Mouse (Mus musculus): ENCODE results near the gene Paqr6.

The Paqr6 gene

GRCm38 (mm10) chr3:88364337-88364736, at the start of gene Paqr6:
Paqr6 (plus strand) TSS chr3:88364584.
- no peak for DNase-seq (ENCODE audit: low spot score in 2 of 2)

- DNase-seq (ENCODE audit: low spot score in 2 of 2) = peak in 1 of 2 experiments; percentile 62
Measured at GRCm38 (mm10) chr3:88324951-88325405, 39.4 kb upstream of the Paqr6 start, which contains the start of gene Glmp. Glmp (plus strand) TSS chr3:88325023.

- no peak for DNase-seq (ENCODE audit: low spot score in 2 of 2)
Measured at GRCm38 (mm10) chr3:88328956-88329355, 35.4 kb upstream of the Paqr6 start.

GRCm38 (mm10) chr3:88331282-88331681, 33.1 kb upstream of the Paqr6 start:
- no peak for DNase-seq (ENCODE audit: low spot score in 2 of 2)

- DNase-seq (ENCODE audit: low spot score in 2 of 2) = no peak
Measured at GRCm38 (mm10) chr3:88334029-88334658, 30.2 kb upstream of the Paqr6 start.

GRCm38 (mm10) chr3:88334902-88335435, 29.4 kb upstream of the Paqr6 start:
- no peak for DNase-seq (ENCODE audit: low spot score in 2 of 2)

GRCm38 (mm10) chr3:88335436-88336053, 28.8 kb upstream of the Paqr6 start:
- no peak for DNase-seq (ENCODE audit: low spot score in 2 of 2)

- DNase-seq (ENCODE audit: low spot score in 2 of 2) = peak; percentile 90 to 96
Measured at GRCm38 (mm10) chr3:88336058-88337013, 28.0 kb upstream of the Paqr6 start, which contains the start of the genes Tmem79 and Smg5. Tmem79 (minus strand) TSS chr3:88336148. Smg5 (plus strand) TSS chr3:88336260.

GRCm38 (mm10) chr3:88337367-88338020, 26.9 kb upstream of the Paqr6 start:
- DNase-seq (ENCODE audit: low spot score in 2 of 2) = peak in 1 of 2 experiments; percentile 36

GRCm38 (mm10) chr3:88338316-88338715, 26.1 kb upstream of the Paqr6 start:
- no peak for DNase-seq (ENCODE audit: low spot score in 2 of 2)

- DNase-seq (ENCODE audit: low spot score in 2 of 2) = no peak
Measured at GRCm38 (mm10) chr3:88339006-88339405, 25.4 kb upstream of the Paqr6 start.

GRCm38 (mm10) chr3:88350732-88351131, 13.7 kb upstream of the Paqr6 start:
- DNase-seq (ENCODE audit: low spot score in 2 of 2) = no peak

GRCm38 (mm10) chr3:88352907-88353306, 11.5 kb upstream of the Paqr6 start:
- DNase-seq (ENCODE audit: low spot score in 2 of 2) = no peak

GRCm38 (mm10) chr3:88354396-88355165, 9.8 kb upstream of the Paqr6 start:
- DNase-seq (ENCODE audit: low spot score in 2 of 2) = peak in 1 of 2 experiments; percentile 40

GRCm38 (mm10) chr3:88359584-88359983, 4.8 kb upstream of the Paqr6 start:
- DNase-seq (ENCODE audit: low spot score in 2 of 2) = no peak

- no peak for DNase-seq (ENCODE audit: low spot score in 2 of 2)
Measured at GRCm38 (mm10) chr3:88359989-88360388, 4.4 kb upstream of the Paqr6 start.

GRCm38 (mm10) chr3:88361096-88361495, 3.3 kb upstream of the Paqr6 start:
- DNase-seq (ENCODE audit: low spot score in 2 of 2) = no peak

- DNase-seq (ENCODE audit: low spot score in 2 of 2) = no peak
Measured at GRCm38 (mm10) chr3:88361612-88362313, 2.6 kb upstream of the Paqr6 start.

GRCm38 (mm10) chr3:88363700-88364099, 684 bp upstream of the Paqr6 start:
- DNase-seq (ENCODE audit: low spot score in 2 of 2) = peak in 1 of 2 experiments; percentile 62
